Mouse (Mus musculus) megakaryocyte-erythroid progenitor cell, adult 5-6 weeks (primary cell): Measurements from ENCODE around the gene Brd2. TPM values are rescaled to one million over a fixed set of nuclear protein-coding genes. Genes with fewer than 3 reads are reported as not detected.

Experiments used
- ATAC-seq: replicated peaks from 2 replicates; pipeline ENCODE4 v1.8.0; 2016; ENCODE audit warnings: mild to moderate bottlenecking, inconsistent platforms; ENCODE audit not compliant: severe bottlenecking, poor library complexity, low FRiP score, low TSS enrichment
- total RNA-seq, 2 experiments: library from RNA; stranded (forward) in 1 of 2; stranded (reverse) in 1 of 2; fragments of 200-1000, 215-1000 nt in 1 of 2; fragments of >200 nt in 1 of 2; fragmentation: Nextera tagmentation in 1 of 2; gene quantifications; 2 replicates each; pipeline ENCODE4 v1.2.3; 2014 to 2017

Brd2 gene
- total RNA-seq, 2 experiments from 2014 or later, result 198 to 511 TPM

DNA sequence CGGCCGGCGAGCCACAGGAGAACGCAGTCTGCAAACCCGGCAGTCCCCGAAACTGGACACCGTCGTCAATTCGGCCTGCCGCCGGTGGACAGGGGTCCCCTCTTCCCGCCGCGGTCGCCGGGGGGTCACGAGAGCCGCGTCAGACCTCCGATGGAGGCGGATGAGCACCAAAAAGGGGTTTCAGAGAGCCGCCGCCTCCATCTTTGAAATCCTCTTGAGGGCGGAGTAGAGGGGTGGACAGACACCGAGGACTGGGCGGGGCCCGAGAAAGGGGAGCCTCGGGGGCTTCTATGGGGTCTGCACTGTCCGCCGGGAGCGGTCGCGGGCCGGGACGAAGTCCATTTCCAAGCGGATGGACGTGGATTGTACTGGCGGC is 3.6 kb downstream of the Brd2 start:
- no peak for ATAC-seq

DNA sequence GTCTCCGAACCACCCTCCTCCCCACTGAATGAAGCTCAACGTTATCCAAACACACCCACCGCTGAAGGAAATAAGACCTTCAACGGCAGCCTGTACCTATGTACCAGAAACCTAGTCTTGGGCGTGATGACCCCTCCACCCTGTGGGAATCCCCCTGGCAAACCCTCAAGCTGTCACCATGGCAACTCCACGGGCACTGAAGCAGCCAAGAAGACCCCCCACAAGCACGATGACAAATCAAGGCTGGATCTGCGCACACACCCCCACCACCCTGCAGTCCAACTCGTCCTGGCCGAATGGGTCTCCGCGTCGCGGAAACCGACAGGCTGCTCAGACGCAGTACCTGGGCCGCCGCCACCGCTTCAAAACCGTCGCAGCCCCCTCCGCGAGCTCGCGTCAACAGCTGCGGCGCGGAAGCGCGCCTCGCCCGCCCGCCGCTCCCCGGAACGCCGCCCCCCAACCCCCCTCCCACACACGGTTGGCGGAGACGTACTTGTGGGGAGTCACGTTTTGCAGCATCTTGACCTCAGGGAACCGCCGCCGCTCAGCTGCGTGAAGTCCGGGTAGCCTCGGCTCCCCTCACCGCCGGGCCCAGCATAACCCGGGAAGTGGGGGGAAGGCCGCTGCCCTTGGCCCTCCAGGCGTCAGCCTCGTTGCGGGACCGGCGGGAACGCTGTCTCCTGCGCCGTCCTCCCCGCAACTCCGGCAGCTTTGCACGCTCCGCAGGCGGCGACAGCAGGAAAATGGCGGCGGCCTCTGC is 4.1 kb downstream of the Brd2 start:
- ATAC-seq, result no peak

DNA sequence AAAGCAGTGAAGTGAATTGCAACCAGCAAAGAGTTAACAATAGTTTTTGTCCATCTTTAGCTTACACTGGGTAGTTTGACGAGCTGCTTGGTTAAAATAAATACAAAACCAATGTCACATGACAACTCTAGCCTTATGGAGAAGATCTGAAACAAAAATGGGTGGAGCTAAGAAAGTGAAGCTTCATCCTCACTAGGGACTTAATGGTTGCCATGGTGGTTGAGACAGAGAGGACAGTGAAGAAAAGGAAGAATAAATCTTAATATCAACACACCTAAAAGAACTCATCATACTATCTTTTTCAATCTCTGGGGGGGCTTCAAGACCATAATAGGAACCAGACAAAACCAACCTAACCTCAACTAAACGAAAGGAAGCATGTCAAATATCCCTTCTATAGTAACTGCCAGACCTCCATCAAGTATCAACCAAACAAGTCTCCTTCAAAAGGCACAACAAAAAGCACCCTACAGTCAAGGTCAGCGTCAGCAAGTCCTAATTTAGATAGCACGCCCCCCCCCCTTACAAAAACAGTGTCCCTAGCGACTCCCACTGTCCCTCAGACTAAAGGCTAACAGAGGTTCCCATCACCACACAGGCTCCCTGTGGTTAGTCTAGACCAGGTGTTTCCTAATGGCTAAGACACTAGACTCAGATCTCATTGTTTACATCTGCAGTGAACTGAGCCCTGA is 4.9 kb downstream of the Brd2 start:
- ATAC-seq, result no peak

DNA sequence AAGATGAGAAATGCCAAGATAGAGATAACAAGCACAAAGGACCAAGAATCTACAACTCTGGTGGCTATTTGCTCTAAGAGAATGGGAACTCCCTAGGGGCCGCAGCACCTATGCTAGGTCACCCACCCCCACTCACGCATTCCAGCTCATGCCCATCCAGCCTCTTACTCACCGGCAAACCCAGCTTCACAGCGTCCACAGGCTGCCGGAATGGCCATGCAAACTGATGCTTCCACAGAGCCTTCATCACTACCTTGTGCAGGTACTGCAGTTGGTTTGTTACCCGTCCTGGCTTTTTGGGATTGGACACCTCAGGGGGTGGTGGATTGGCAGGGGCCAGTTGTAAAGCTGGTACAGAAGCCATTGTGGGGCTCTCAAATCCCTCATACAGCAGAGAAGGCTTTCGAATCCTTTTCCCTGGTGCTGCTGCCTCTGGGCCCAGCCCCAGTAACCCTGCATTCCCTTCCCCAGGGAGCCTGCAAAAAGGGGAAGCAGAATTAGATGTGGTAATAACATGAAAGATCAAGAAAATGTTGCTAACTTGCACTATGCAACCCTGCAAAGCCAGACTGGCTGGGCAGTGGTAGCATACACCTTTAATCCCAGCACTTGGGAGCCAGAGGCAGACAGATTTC is 5.6 kb downstream of the Brd2 start:
- no peak for ATAC-seq

DNA sequence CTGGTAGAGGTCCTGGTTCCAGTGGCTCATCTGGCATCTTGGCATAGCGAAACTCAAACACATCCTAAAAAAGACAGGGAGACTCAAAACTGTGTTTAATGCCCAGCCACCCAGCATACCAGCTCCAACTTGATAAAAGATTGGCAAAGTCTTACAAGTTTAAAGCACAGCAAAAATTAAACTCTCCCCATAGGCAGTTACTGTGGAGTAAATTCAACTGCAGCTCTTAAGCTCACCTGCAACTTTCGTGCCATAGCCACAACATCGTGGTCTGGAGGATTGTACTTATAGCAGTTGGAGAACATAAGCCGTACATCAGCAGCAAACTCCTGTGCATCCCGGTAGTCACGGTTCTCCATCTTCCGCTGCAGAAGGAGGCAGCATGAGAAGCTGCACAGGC is 8.3 kb downstream of the Brd2 start:
- ATAC-seq, result no peak

DNA sequence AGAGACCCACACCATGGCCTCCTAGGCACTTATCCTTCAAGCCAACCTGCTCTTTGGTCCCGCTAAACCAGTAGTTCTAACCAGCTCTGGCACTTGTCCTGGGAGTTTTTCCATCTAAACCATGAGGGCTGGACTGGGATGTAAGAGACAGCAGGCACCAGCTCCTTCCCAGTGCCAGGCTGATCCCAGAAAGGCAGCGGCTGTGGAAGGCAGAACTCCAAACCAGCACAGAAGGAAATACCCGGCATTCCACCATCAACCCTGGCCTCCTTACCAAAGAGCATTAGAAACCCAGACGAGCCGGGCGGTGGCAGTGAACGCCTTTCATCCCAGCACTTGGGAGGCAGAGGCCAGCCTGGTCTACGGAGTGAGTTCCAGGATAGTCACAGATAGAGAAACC is 12.1 kb downstream of the Brd2 start:
- ATAC-seq, result no peak

DNA sequence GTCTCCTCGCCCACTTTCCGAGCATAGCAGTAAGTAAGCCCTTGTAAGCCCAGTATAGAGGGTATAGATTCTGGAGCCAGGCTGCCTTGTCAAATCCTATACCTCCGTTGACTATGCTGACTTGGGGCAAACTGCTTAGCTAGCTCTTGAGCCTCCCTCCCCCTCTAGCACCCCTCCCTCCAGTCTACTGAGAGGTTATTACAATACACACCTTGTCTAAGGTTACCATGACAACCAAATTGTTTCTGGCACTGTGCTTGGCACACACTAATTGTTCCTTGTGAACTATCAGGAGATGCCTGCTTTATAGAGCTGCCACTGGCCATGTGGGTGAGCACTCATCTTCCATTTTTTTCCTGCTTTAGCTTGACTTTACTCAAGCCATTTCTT is 12.6 kb downstream of the Brd2 start:
- ATAC-seq, result peak; percentile 22

DNA sequence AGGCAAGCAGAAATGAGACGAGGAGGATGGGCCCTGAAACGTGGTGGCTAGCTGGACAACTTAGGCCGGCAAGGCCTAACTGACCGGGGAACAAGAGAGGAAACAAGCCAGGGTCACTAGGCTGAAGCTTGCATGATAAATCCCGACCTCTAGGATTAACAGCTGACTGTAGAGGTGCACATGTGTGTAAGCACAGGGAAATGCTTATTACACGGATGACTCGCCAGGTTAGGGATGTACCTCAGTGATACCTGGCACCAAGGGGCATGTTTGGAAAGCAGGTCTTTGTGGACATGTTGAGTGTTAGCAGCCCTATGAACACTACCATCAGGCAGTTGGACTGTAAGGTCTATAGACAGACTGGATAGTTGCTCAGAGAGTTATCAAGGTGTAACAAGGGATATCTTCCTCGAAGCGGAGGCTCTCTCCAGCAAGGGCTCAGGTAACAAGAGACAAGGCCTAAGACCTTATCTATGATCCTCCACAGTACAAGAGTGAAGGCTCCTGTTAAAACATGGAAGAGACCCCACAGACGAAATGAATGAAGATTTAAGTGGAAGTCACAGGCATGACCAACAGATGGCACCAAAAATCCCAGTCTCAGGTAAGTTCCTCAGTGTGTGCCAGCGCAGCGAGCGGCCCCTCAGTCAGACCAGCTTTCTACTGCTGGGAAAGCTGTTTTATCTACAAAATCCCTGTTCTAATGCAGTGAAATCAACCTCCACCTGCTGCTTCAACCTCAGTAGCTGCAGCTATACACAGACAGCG is 13.2 kb downstream of the Brd2 start:
- peak; percentile 36 for ATAC-seq

DNA sequence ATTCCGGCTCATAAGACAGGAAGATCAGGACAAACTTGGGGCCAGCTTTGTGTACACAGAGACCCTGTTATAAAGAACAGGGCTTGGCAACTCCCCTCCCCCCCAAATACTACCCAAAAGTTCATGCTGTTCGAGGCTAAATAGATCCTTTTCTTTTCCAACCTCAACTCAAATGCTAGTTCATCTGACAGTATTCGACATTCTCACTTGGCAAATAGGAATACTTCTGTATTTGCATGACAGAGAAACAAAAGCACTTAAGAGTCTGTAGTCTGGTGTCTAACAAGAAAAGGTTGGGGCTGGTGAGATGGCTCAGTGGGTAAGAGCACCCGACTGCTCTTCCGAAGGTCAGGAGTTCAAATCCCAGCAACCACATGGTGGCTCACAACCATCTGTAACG is 14.0 kb downstream of the Brd2 start:
- ATAC-seq, result no peak

DNA sequence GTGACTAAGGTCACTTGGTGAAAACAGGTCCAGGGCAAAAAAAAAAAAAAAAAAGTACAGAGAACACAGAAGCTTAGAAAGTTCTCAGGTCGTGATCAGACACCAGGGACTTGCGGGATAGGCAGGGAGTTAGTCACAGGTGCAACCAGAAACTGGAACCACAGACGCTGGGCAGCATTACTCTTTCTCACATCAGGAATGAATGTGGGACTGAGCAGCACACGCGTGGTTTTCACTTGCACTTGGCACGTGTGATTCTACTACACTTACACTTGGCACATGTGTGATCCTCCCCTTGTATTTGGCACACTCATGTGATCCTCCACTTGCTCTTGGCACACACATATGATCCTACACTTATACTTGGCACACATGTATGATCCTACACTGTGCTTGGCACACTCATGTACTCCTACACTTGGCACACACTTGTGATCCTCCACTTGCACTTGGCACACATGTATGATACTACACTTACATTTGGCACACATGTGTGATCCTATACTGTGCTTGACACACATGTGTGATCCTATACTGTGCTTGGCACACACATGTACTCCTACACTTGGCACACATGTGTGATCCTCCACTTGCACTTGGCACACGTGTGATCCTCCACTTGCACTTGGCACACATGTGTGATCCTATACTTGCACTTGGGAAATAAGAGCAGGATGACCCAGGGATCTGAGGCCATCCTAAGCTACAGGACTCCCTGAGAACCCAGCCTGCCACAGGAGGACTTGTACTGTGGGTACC is 15.1 kb downstream of the Brd2 start:
- no peak for ATAC-seq

DNA sequence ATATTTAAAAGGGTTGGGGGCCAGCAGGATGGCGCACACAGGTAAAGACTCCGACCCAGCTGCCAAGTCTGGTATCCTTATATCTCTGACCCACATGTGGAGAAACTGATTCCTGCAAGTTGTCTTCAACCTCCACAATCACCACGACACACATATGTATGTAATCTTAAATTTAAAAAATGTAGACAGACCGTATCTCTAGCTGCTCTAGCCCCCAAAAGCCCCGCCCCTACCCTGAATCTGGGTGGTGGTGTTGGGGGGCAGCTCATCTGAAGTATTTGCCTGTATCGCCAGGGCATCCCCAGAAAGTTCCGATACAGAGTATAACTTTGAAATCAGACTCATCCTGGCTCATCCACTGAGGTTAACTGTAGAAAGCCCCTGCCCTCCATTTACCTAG is 15.9 kb downstream of the Brd2 start:
- no peak for ATAC-seq

DNA sequence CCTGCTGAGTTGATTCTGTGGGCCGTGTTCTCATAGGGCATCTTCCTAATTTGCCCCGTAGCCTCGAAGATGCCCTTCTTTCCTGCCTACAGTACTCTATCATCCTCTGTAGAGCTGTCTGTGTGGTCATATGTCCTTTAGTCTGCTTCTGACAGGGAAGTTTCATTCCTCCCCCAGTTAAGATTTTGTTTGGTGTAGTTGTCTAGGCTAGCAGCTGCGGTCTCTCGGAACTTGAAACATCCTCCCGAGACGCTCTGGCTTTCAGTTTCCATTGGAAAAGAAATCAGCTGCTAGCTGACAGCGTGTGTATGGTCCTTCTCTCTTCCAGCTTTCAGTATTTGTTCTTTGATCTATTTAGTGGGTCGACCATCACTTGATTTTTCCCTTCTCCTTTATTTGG is 17.6 kb downstream of the Brd2 start:
- no peak for ATAC-seq

DNA sequence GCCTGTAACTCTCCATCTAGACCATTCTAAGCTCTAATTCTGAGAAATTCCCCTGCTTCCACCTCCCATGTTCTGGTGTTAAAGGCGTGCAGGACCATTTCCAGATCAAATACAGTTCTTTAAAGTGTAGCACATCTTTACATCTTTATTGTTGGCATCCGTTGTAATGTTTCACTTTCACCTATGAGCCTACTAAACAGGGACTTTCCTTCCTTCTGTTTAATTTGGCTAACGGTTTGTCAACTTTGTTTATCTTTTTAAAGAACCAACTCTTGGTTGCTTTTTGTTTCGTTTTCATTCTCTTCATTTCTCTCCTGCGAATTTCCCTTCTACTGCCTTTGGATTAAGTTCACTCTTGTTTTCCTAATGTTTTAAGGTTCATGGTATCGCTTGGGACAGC is 19.6 kb downstream of the Brd2 start:
- no peak for ATAC-seq

DNA sequence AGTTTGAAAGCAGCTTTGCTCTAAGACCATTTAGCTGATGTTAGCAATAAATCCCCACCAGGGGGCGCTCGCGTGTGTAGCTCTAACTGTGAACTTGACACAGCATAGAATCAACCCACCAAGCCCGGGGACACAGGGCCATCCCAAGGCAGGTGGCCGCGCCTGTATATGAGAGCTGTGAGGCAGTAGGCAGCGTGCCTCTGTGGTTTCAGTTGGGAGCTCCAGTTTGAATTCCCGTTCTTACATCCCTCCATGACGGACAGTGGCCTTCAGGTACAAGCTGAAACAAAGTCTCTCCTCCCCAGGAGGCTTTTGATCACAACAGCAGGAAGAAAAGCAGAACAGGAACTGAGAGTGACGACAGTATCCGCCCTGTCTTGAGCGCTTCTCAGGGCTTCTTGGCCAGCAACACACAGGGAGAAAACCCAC is 20.8 kb downstream of the Brd2 start:
- peak; percentile 83 for ATAC-seq

DNA sequence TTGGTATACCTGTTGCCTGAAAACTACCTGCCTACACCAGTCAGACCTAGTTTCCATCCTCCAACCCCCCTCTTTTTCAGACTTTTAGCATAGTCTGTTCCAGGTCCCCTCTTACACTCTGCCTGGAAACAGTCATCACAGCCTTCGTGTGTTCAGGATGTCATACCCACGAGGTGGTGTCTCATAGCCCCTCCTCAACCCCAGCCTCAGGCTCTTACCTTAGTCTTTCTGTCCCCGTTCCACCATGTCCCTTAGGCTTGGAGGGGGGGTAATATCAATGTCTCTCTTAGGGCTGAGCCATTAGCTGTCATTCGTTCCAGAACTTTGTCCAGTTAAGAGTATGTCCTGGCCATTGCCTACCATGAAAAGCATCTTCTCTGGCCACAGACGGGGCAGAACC is 21.2 kb downstream of the Brd2 start:
- ATAC-seq, result peak; percentile 13; the same call in 1 of the 2 replicates

DNA sequence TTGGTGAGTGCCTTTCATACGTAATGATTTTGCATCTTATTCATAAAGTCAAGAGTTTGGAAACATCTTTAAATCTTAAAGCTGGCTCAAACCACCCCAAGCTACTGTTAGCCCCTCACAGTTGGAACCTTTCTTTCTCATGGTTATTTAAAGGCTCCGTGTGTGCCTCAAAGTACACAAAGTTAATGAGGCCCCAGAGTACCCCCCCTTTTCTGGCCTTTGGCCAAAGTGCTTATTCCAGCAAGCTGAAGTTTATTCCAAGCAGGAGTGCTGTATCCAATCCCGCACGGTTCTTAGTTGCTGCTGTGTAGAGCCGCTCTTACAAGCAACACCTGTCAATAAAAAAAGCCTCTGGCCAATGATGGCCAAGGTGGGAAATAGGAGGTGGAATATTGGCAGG is 22.9 kb downstream of the Brd2 start:
- ATAC-seq, result no peak

DNA sequence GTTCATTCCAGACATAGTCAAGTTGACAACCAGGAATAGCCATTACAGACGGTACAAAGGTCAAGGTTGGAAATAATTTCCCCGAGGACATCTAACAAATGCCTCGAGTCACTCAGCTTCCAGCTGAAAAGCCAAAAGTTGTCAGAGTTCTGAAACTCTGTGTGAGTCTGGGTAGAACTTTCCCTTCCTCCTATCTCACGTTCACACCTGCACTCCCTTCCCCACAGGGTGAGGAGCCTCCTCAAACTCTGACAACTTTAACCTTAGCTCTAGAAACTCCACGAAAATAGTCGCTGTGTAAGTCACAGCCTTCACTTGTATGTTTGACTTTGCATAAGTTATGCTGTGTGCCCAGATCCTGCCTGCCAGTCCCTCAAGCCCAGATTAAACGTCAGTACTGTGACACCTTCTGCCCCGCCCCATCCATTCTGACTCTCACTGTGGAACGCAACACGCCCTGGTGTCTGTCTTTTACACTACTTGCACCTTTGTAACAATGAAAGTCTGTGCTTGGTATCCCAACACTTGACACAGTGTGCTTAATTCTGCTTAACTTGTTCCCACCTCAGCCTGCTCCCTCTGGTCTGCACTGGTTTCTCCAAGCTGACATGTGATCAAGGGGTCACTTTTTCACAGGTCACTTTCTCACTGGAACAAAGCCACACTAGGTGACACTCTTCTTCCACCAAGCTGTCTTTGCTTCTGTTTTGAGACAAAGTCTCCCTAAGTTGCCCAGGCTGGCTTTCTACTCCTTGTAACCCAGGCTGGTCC is 23.5 kb downstream of the Brd2 start:
- peak; percentile 70 for ATAC-seq

DNA sequence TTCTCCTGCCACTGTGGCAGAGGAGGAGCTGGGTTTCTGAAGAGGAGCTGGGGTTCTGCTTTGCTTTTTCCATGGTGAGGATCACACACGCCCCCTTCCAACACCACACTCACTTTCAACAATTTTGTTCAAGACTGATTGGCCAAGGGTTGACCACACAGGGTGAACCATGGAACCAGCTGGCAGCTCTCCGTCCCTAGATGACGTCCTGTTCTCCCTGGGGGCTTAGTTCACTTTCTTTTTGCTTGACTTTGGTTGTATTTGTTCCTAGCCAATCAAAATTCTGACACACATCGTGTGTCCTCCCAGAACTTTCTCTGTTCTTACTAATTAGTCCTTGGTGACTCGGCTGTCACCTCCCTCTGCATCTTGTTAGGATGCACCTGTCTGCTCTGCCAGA is 25.2 kb downstream of the Brd2 start:
- ATAC-seq, result no peak
